8 mouse cellular contexts compared by ENCODE assay signal in genomic region chr3:69597816-69598215, GRCm38 (mm10). TPM values are rescaled to one million over a fixed set of nuclear protein-coding genes. Genes with fewer than 3 reads are reported as not detected.
DNase-seq lines count a peak whose midpoint lies in the region; ATAC-seq and TF ChIP-seq lines count a peak whose summit lies in the region.

No protein-coding gene starts in this region.

- whole genome bisulfite sequencing in lung, embryonic 16.5 days = 16% methylated on average over 7 of the region's 7 CpGs
- WGBS in forebrain, embryonic 13.5 days = 4% methylated on average over 7 of the region's 7 CpGs
- WGBS in limb, embryonic 14.5 days = 5% methylated on average over 7 of the region's 7 CpGs
- WGBS in stomach, embryonic 15.5 days = 12% methylated on average over 7 of the region's 7 CpGs

- no peaks in the 10 kb centered on the region for H3K9me3 ChIP-seq in lung, embryonic 16.5 days (ENCODE audit: control insufficient read depth, low read length)
- H3K9me3 ChIP-seq in forebrain, embryonic 13.5 days (replicated peaks) = no peaks in the 10 kb centered on the region
- no peaks in the 10 kb centered on the region for H3K9me3 ChIP-seq in limb, embryonic 14.5 days (ENCODE audit: control insufficient read depth, low read length)
- H3K9me3 ChIP-seq in stomach, embryonic 15.5 days = no peaks in the 10 kb centered on the region

- peak overlapping the region; percentile 76 for H3K4me3 ChIP-seq in lung, embryonic 16.5 days (ENCODE audit: low read length)
- H3K4me3 ChIP-seq in forebrain, embryonic 13.5 days = peak overlapping the region; percentile 75
- peak overlapping the region; percentile 76 for H3K4me3 ChIP-seq in limb, embryonic 14.5 days (replicated peaks; ENCODE audit: low read length)
- peak overlapping the region; percentile 71 for H3K4me3 ChIP-seq in stomach, embryonic 15.5 days (replicated peaks)

- no peaks in the 10 kb centered on the region for H3K36me3 ChIP-seq in lung, embryonic 16.5 days (ENCODE audit: control insufficient read depth, insufficient read depth, low read length)
- H3K36me3 ChIP-seq in forebrain, embryonic 13.5 days (ENCODE audit: poor library complexity, severe bottlenecking) = 0 out of 2 replicates have a peak, but pooled peaks cover 5% of the 10 kb centered on the region
- H3K36me3 ChIP-seq in limb, embryonic 14.5 days (ENCODE audit: control insufficient read depth, insufficient read depth, low read length) = no peaks in the 10 kb centered on the region
- H3K36me3 ChIP-seq in stomach, embryonic 15.5 days = no peaks in the 10 kb centered on the region

- no peak overlapping the region for H3K27ac ChIP-seq in lung, embryonic 16.5 days (ENCODE audit: low read length)
- peak overlapping the region; percentile 10; the same call in 1 of the 2 replicates for H3K27ac ChIP-seq in forebrain, embryonic 13.5 days
- H3K27ac ChIP-seq in limb, embryonic 14.5 days (replicated peaks; ENCODE audit: low read depth, low read length) = peak overlapping the region; percentile 70; the same call in 1 of the 2 replicates
- peak overlapping the region; percentile 40; the same call in 1 of the 2 replicates for H3K27ac ChIP-seq in stomach, embryonic 15.5 days

- H3K4me1 ChIP-seq in lung, embryonic 16.5 days (replicated peaks; ENCODE audit: control insufficient read depth, insufficient read depth, low read length) = peaks cover 8% of the 10 kb centered on the region; the same call in 1 of the 2 replicates
- H3K4me1 ChIP-seq in forebrain, embryonic 13.5 days = peaks cover 42% of the 10 kb centered on the region
- 0 out of 2 replicates have a peak, but pooled peaks cover 2% of the 10 kb centered on the region for H3K4me1 ChIP-seq in limb, embryonic 14.5 days (ENCODE audit: control insufficient read depth, insufficient read depth, low read length)
- H3K4me1 ChIP-seq in stomach, embryonic 15.5 days = peaks cover 5% of the 10 kb centered on the region; the same call in 1 of the 2 replicates

- ATAC-seq in lung, embryonic 16.5 days (ENCODE audit: low read depth) = no peak
- ATAC-seq in forebrain, embryonic 13.5 days = peak; percentile 7; the same call in 1 of the 2 replicates
- ATAC-seq in limb, embryonic 14.5 days (ENCODE audit: low FRiP score, low read depth) = peak; percentile 20; the same call in 1 of the 2 replicates
- ATAC-seq in stomach, embryonic 15.5 days (ENCODE audit: insufficient read depth, low FRiP score, low read depth) = no peak

- DNase-seq in lung, adult 18-20 months = no peak
- no peak for DNase-seq in limb, embryonic 14.5 days (ENCODE audit: low spot score)
- DNase-seq in ovary, postnatal 14 days (ENCODE audit: low spot score) = no peak
- no peak for DNase-seq in right cerebral cortex, adult 18-20 months
- DNase-seq in adrenal gland, adult (ENCODE audit: inconsistent age in 2 of 2, low spot score in 1 of 2) = no peak

- peak overlapping the region; percentile 88 for H3K4me2 ChIP-seq in lung, embryonic 16.5 days (ENCODE audit: low read depth, low read length)
- peak overlapping the region; percentile 75 for H3K4me2 ChIP-seq in forebrain, embryonic 13.5 days
- H3K4me2 ChIP-seq in limb, embryonic 14.5 days (replicated peaks; ENCODE audit: low read depth, low read length, severe bottlenecking) = peak overlapping the region; percentile 73
- peak overlapping the region; percentile 86 for H3K4me2 ChIP-seq in stomach, embryonic 15.5 days

- H3K27me3 ChIP-seq in lung, embryonic 16.5 days (ENCODE audit: control insufficient read depth, insufficient read depth, low read depth, low read length) = no peaks in the 10 kb centered on the region
- no peaks in the 10 kb centered on the region for H3K27me3 ChIP-seq in forebrain, embryonic 13.5 days
- H3K27me3 ChIP-seq in limb, embryonic 14.5 days (ENCODE audit: control insufficient read depth, insufficient read depth, low read length) = no peaks in the 10 kb centered on the region
- no peaks in the 10 kb centered on the region for H3K27me3 ChIP-seq in stomach, embryonic 15.5 days (replicated peaks)

- TF ChIP-seq POLR2A in limb, embryonic 14.5 days (IDR thresholded peaks at IDR 0.05; ENCODE audit: borderline replicate concordance, extremely low read depth, insufficient read depth, insufficient read length) = no peak

- H3K9ac ChIP-seq in lung, embryonic 16.5 days (ENCODE audit: low read length) = peak overlapping the region; percentile 79
- peak overlapping the region; percentile 89 for H3K9ac ChIP-seq in forebrain, embryonic 13.5 days
- H3K9ac ChIP-seq in limb, embryonic 14.5 days (ENCODE audit: low read depth, low read length, severe bottlenecking) = peak overlapping the region; percentile 91
- no peak overlapping the region for H3K9ac ChIP-seq in stomach, embryonic 15.5 days

RNA-seq across cellular contexts. Expression of gene B3galnt1, which starts 0.9 kb away (rescaled TPM):
- 32.9 and 33.3 TPM in 2 replicates for polyA plus RNA-seq in lung, embryonic 16.5 days (2015; fragmentation: Nextera tagmentation; extraction: Ambion mirVana)
- polyA plus RNA-seq in forebrain, embryonic 13.5 days (2015; fragmentation: Nextera tagmentation; extraction: Ambion mirVana) = 55.6 and 60.3 TPM in 2 replicates
- polyA plus RNA-seq in limb, embryonic 14.5 days (2012; rRNA removed) = 22.3 and 24.3 TPM in 2 replicates
- polyA plus RNA-seq in limb, embryonic 14.5 days (2014; fragmentation: Nextera tagmentation; extraction: Ambion mirVana) = 49.6 and 53.7 TPM in 2 replicates
- polyA plus RNA-seq in stomach, embryonic 15.5 days (2015; fragmentation: Nextera tagmentation; extraction: Ambion mirVana) = 32.1 and 34.4 TPM in 2 replicates

Comparison
In these comparisons a context has a peak if more than half of its experiments do, and no peak if none do; other contexts are left out.
1. ATAC-seq: peak in forebrain, embryonic 13.5 days (single experiment) and limb, embryonic 14.5 days (single experiment); none in lung, embryonic 16.5 days (single experiment) and stomach, embryonic 15.5 days (single experiment).
2. Peak in every context shown above with its lines, with median percentiles within 50 percentile points of each other: H3K4me2 ChIP-seq and H3K4me3 ChIP-seq.